Mouse (Mus musculus): ENCODE measurements around the gene Vinac1.

GRCm38 (mm10) chr2:129083514-129083913 is 35.5 kb upstream of the Vinac1 start:
- no peak for TF ChIP-seq CTCF (IDR thresholded peaks at IDR 0.05; ENCODE audit: low read depth, low read length)
- no peak for TF ChIP-seq POLR2A (IDR thresholded peaks at IDR 0.05; ENCODE audit: extremely low read depth, insufficient read depth, low read length)
